Mouse (Mus musculus): ENCODE measurements around the gene Scgb1b12.
"Not testable (repeated sequence)": the region's sequence is repeated elsewhere in the genome, so short reads cannot be mapped to it uniquely, and the experiment has no call there.

The Scgb1b12 gene

DNA sequence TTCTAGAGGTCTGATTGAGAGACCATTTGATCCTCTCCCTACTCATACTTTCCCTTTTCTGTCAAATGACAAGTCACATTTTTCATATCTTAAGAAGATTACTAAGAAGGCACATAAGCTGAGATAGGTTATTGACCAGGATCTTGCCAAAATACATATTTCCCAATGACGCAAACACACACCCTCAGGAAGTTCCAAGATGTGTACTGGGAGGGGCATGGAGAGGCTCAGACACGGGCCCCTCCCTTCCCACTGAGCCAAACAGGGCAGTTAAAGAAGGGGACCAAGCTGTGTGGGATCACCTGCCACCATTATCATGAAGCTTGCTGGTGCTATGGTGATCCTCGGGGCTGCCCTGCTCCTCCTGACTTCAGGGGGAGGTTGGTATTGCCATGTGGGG, at the start of gene Scgb1b12:
Gene Scgb1b12 (plus strand): TSS at position 301 of the 400 bp plus-strand sequence.
- DNase-seq = not testable (repeated sequence)

- not testable (repeated sequence) for DNase-seq
These were observed 6.8 kb upstream of the Scgb1b12 start, which contains the start of gene Scgb2b12 for GRCm38 (mm10) chr7:32327145-32327544. Gene Scgb2b12 (minus strand): TSS chr7:32327245.
